Mouse (Mus musculus) ES-Bruce4 (cell line): ENCODE results near the gene Echdc3.

ENCODE experiments used
- EP300 ChIP-seq: IDR thresholded peaks from 2 replicates; pipeline ENCODE4 v1.6.1; 2011; ENCODE audit warnings: low read depth, low read length; ENCODE audit not compliant: insufficient read depth
- POLR2A ChIP-seq: IDR thresholded peaks from one replicate; pipeline ENCODE4 v1.8.1; 2011; ENCODE audit warnings: low read length; ENCODE audit not compliant: insufficient read depth

GRCm38 (mm10) chr2:6261718-6262117 lies 48.9 kb upstream of the Echdc3 start:
- TF ChIP-seq POLR2A (no peak), EP300 (no peak)
